Mouse (Mus musculus): Measurements from ENCODE around the gene Tat. TPM values are rescaled to one million over a fixed set of nuclear protein-coding genes. Genes with fewer than 3 reads are reported as not detected.

The Tat gene
- polyA plus RNA-seq, 1 experiment, result not detected

DNA sequence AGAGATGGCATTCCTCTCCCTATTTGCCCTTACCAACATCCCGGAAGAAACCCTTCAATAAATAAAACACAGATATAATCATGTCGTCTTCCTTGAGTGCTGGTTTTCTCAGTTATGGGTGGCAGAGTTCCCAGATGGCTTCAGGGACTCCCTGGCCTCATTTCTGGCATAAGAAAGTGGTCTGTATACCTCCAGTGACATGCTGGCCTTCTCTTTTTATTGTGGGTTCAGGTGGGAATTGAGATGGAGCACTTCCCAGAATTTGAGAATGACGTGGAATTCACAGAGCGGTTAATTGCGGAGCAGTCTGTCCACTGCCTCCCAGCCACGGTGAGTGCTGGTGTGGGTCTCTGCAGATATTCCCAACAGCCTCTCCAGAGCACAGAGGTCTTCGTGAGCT is 7.8 kb downstream of the Tat start:
- H3K4me3 ChIP-seq, result no peak overlapping the region
- no peaks in the 10 kb centered on the region for H3K79me2 ChIP-seq (ENCODE audit: control insufficient read depth, insufficient read depth)

DNA sequence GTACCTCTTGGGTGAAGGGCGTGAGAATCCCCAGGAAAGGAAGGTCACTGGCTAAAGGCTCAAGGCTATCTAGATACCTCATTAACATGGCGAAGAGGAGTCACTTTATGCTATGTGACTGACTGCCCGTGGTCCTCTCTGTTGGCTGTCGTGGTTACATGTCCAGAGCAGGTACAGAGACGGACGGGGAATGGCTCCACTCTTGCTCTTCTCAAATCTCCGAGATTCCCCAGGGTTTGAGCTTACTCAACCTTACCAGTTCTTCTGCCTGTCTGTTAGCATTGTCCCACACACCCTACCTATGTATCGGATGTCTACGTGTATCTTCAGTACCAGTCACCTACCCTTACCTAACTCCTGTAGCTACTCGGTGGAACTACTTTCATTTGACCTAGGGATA is 9.7 kb downstream of the Tat start:
- H3K27me3 ChIP-seq (ENCODE audit: control insufficient read depth, insufficient read depth, insufficient read length), result peaks cover 23% of the 10 kb centered on the region
- no peak overlapping the region for H3K4me2 ChIP-seq (ENCODE audit: low read depth)
- H3K36me3 ChIP-seq (ENCODE audit: control insufficient read depth, insufficient read depth), result no peaks in the 10 kb centered on the region
- no peak for TF ChIP-seq CEBPB (IDR thresholded peaks at IDR 0.05; ENCODE audit: insufficient read depth, poor library complexity, severe bottlenecking)
- no peak for TF ChIP-seq MYOG (IDR thresholded peaks at IDR 0.05; ENCODE audit: control insufficient read depth in 1 of 3, insufficient read depth in 1 of 3, insufficient read length in 2 of 3, low read depth in 2 of 3)
- TF ChIP-seq USF1 (IDR thresholded peaks at IDR 0.05; ENCODE audit: low read depth), result no peak
- no peak for TF ChIP-seq POLR2AphosphoS2 (IDR thresholded peaks at IDR 0.05; ENCODE audit: insufficient read length, low read depth)
- TF ChIP-seq REST (IDR thresholded peaks at IDR 0.05; ENCODE audit: insufficient read depth, insufficient read length), result no peak
- no peak for TF ChIP-seq SRF (IDR thresholded peaks at IDR 0.05; ENCODE audit: control insufficient read depth, insufficient read length, low read depth)
- TF ChIP-seq E2F4 (IDR thresholded peaks at IDR 0.05; ENCODE audit: insufficient read depth), result no peak
- TF ChIP-seq MAX (IDR thresholded peaks at IDR 0.05; ENCODE audit: low read depth), result no peak
- TF ChIP-seq TCF3 (IDR thresholded peaks at IDR 0.05; ENCODE audit: insufficient read length, low read depth), result no peak
- no peaks in the 10 kb centered on the region for H3K79me2 ChIP-seq (ENCODE audit: control insufficient read depth, insufficient read depth)
- H3K4me3 ChIP-seq, result no peak overlapping the region
- no peak overlapping the region for H3ac ChIP-seq (ENCODE audit: control insufficient read depth, insufficient read length)

More for the DNA sequence above, 7.8 kb downstream of the Tat start:
- no peak overlapping the region for H3ac ChIP-seq (ENCODE audit: control insufficient read depth, insufficient read length)
- no peak overlapping the region for H3K4me2 ChIP-seq (ENCODE audit: low read depth)
- H3K36me3 ChIP-seq (ENCODE audit: control insufficient read depth, insufficient read depth), result no peaks in the 10 kb centered on the region
- H3K27me3 ChIP-seq (ENCODE audit: control insufficient read depth, insufficient read depth, insufficient read length), result peaks cover 25% of the 10 kb centered on the region
- TF ChIP-seq TCF3 (IDR thresholded peaks at IDR 0.05; ENCODE audit: insufficient read length, low read depth) (no peak), REST (IDR thresholded peaks at IDR 0.05; ENCODE audit: insufficient read depth, insufficient read length) (no peak), MAX (IDR thresholded peaks at IDR 0.05; ENCODE audit: low read depth) (no peak), SRF (IDR thresholded peaks at IDR 0.05; ENCODE audit: control insufficient read depth, insufficient read length, low read depth) (no peak), POLR2A (IDR thresholded peaks at IDR 0.05; ENCODE audit: insufficient read length, low read depth) (no peak), POLR2AphosphoS2 (IDR thresholded peaks at IDR 0.05; ENCODE audit: insufficient read length, low read depth) (no peak), MYOD1 (IDR thresholded peaks at IDR 0.05; ENCODE audit: control insufficient read depth in 1 of 3, insufficient read length in 2 of 3, low read depth in 2 of 3) (no peak)

DNA sequence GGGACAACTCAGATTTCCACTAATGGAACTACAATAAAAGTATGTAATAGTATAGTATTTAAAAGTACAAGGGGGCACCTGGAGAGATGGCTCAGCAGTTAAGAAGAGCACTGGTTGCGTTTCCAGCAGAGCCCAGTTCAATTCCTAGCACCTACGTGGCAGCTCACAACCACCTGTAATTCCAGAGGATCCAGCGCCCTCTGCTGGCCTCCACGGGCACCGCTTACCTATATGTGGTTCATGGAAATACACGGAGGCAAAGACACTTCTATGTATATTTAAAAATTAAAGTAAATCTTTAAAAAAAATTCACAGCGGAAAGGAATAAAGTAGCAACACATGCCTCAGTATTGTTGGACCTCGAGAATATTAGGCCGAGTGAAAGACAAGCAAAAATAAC is 12.7 kb downstream of the Tat start:
- TF ChIP-seq MAX (IDR thresholded peaks at IDR 0.05; ENCODE audit: low read depth) (no peak), E2F4 (IDR thresholded peaks at IDR 0.05; ENCODE audit: insufficient read depth) (no peak), TCF12 (IDR thresholded peaks at IDR 0.05; ENCODE audit: insufficient read depth, poor library complexity, severe bottlenecking) (no peak), MYOD1 (IDR thresholded peaks at IDR 0.05; ENCODE audit: control insufficient read depth in 1 of 3, insufficient read length in 2 of 3, low read depth in 2 of 3) (no peak), USF1 (IDR thresholded peaks at IDR 0.05; ENCODE audit: low read depth) (no peak), TCF3 (IDR thresholded peaks at IDR 0.05; ENCODE audit: insufficient read length, low read depth) (no peak), CEBPB (IDR thresholded peaks at IDR 0.05; ENCODE audit: insufficient read depth, poor library complexity, severe bottlenecking) (no peak), REST (IDR thresholded peaks at IDR 0.05; ENCODE audit: insufficient read depth, insufficient read length) (no peak), POLR2A (IDR thresholded peaks at IDR 0.05; ENCODE audit: insufficient read length, low read depth) (no peak), POLR2AphosphoS2 (IDR thresholded peaks at IDR 0.05; ENCODE audit: insufficient read length, low read depth) (no peak), SRF (IDR thresholded peaks at IDR 0.05; ENCODE audit: control insufficient read depth, insufficient read length, low read depth) (no peak), MYOG (IDR thresholded peaks at IDR 0.05; ENCODE audit: control insufficient read depth in 1 of 3, insufficient read depth in 1 of 3, insufficient read length in 2 of 3, low read depth in 2 of 3) (no peak)
- Histone ChIP-seq H3K27me3 (ENCODE audit: control insufficient read depth, insufficient read depth, insufficient read length) (peaks cover 27% of the 10 kb centered on the region), H3K79me2 (ENCODE audit: control insufficient read depth, insufficient read depth) (no peaks in the 10 kb centered on the region), H3K4me3 (no peak overlapping the region), H3K4me2 (ENCODE audit: low read depth) (no peak overlapping the region), H3ac (ENCODE audit: control insufficient read depth, insufficient read length) (no peak overlapping the region), H3K36me3 (ENCODE audit: control insufficient read depth, insufficient read depth) (no peaks in the 10 kb centered on the region)

DNA sequence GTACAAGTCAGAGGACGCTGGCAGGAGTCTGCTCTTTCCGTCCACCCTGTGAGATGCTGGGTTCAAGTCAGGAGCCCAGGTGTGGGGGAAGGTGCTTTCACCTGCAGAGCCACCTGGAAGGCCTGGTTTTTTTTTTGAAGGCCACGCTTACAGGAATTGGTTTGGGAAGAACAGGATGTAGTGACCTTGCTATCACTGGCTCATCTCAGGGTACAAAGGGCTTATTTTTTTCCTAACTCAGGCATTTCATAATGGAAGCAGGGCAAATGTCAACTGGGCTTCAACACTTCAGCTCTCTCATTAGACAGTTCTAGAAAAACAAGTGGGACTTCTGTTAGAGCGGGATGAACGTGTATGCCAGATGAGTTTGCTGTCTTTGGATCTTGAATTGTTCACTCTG is 14.1 kb downstream of the Tat start:
- Histone ChIP-seq H3K36me3 (ENCODE audit: control insufficient read depth, insufficient read depth) (no peaks in the 10 kb centered on the region), H3ac (ENCODE audit: control insufficient read depth, insufficient read length) (no peak overlapping the region), H3K27me3 (ENCODE audit: control insufficient read depth, insufficient read depth, insufficient read length) (peaks cover 18% of the 10 kb centered on the region), H3K79me2 (ENCODE audit: control insufficient read depth, insufficient read depth) (no peaks in the 10 kb centered on the region), H3K4me2 (ENCODE audit: low read depth) (no peak overlapping the region), H3K4me3 (no peak overlapping the region)
- TF ChIP-seq POLR2AphosphoS2 (IDR thresholded peaks at IDR 0.05; ENCODE audit: insufficient read length, low read depth) (no peak), REST (IDR thresholded peaks at IDR 0.05; ENCODE audit: insufficient read depth, insufficient read length) (no peak), MYOG (IDR thresholded peaks at IDR 0.05; ENCODE audit: control insufficient read depth in 1 of 3, insufficient read depth in 1 of 3, insufficient read length in 2 of 3, low read depth in 2 of 3) (no peak), MAX (IDR thresholded peaks at IDR 0.05; ENCODE audit: low read depth) (no peak), CEBPB (IDR thresholded peaks at IDR 0.05; ENCODE audit: insufficient read depth, poor library complexity, severe bottlenecking) (no peak), TCF3 (IDR thresholded peaks at IDR 0.05; ENCODE audit: insufficient read length, low read depth) (no peak), MYOD1 (IDR thresholded peaks at IDR 0.05; ENCODE audit: control insufficient read depth in 1 of 3, insufficient read length in 2 of 3, low read depth in 2 of 3) (no peak), E2F4 (IDR thresholded peaks at IDR 0.05; ENCODE audit: insufficient read depth) (no peak), USF1 (IDR thresholded peaks at IDR 0.05; ENCODE audit: low read depth) (no peak), SRF (IDR thresholded peaks at IDR 0.05; ENCODE audit: control insufficient read depth, insufficient read length, low read depth) (no peak), TCF12 (IDR thresholded peaks at IDR 0.05; ENCODE audit: insufficient read depth, poor library complexity, severe bottlenecking) (no peak), POLR2A (IDR thresholded peaks at IDR 0.05; ENCODE audit: insufficient read length, low read depth) (no peak)

All from myocyte (in vitro differentiated cells).